Mouse (Mus musculus) WW6 (cell line): ENCODE results near the gene Crygb.

ENCODE experiments used
- DNase-seq: peaks from one replicate; pipeline ENCODE4 v3.0.0-alpha.2; 2013; ENCODE audit warnings: low read depth, low spot score

Gene Crygb

GRCm38 (mm10) chr1:65082188-65082587 lies at the start of gene Crygb:
Gene Crygb (minus strand): TSS chr1:65082288.
- DNase-seq: no peak

- no peak for DNase-seq
These were observed 49.6 kb upstream of the Crygb start for GRCm38 (mm10) chr1:65131671-65132070.

DNA sequence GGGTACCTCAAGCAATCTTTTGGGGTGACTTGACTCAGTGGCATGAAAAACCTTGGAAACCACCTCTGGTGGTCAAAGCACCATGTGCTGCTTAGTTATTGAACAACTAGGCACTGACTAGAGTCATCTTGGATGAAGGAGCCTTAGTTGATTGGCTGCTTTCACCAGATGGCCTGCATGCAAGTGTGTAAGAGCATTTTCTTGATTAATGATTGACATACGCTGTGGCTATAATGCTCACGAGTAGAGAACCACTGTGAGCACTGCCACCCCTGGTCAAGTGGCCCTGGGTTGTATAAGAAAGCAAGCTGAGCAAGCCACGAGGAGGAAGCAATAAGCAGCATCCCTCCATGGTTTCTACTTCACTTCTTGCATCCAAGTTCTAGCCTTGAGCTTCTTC lies 48.1 kb upstream of the Crygb start:
- DNase-seq: no peak

DNA sequence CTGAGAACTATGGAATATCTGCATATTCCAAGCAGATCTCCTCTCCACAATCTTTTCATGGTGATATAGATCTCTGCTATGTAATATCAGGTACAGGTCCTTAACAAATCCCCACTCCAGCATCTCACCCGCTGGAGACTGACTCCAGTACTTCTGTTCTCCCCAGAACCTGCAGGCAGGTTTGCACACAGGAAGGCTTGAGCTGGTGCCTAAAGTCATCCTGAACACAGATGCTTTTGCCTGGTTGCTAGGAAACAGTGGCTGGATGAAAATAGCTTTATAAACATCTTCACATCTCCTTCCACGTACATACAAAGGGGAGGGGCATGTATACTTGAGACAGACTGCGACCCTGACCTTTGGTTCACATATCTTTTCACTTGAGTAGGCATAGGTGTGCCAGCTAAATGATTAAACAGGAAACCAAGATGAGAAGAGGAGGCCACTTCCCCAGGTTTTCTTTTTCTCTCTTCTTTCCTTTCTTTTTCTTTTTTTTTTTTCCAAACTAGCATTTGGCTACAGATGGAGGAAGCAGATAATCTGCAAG lies 47.6 kb upstream of the Crygb start:
- DNase-seq: no peak

DNA sequence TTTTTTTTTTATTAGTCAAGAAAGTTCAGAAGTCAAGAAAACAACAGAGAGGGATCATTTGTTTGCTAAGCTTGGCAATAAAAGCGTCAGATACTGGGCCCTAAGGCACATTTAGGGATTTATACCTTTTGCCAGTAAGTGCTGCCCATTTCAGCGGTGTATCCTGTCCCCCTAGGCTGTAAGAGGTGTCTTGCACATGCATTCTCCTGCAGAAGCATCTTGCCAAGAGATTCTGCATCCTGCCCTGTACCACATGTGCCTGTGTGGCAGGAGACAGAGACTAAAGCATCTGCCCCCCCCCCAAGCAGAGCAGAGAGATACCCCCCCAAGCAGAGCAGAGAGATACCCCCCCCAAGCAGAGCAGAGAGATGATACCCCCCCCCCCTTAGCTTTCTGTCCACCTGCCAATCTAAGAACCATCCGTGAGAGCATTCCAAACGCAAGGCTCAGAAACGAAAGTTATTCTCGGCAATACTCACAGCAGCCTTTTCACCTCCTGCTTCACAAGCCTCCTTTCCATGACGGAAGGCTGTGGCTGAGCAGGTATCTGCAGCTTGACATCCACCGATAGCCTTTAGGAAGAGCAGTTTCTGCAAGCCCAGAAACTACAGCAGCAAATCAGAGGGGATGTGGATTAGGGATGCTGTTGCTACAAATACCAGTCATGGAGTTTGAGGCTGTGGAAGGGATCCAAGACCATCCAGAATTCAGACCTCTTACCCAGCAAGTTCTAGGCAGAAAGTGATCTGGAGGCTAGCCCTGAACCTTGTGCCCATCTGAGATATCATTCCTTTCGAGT lies 40.7 kb upstream of the Crygb start, which contains the start of gene D630023F18Rik:
Gene D630023F18Rik, minus strand, starts transcription at position 641 of the 799 bp plus-strand sequence.
- DNase-seq: no peak

DNA sequence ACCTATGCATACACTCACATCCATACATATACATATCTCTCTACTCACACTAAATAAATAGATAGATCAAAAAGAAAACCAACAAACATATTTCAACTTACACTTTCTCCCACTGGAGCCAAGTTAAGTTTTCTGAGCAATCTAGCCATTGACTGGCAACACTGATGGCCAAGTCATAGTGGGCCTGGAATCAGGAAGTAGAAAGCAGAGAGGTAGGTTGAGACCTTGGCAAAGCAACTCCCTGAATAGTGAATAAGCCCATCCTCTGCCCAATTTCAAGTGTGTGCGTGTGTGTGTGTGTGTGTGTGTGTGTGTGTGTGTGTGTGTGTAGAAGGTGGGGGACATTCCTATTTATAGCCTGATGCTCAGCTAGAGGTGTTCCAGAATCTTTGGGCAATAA lies 37.4 kb upstream of the Crygb start, which contains the start of gene Gm28845:
Gene Gm28845, minus strand, starts transcription at position 121 of the 400 bp plus-strand sequence.
- no peak for DNase-seq

DNA sequence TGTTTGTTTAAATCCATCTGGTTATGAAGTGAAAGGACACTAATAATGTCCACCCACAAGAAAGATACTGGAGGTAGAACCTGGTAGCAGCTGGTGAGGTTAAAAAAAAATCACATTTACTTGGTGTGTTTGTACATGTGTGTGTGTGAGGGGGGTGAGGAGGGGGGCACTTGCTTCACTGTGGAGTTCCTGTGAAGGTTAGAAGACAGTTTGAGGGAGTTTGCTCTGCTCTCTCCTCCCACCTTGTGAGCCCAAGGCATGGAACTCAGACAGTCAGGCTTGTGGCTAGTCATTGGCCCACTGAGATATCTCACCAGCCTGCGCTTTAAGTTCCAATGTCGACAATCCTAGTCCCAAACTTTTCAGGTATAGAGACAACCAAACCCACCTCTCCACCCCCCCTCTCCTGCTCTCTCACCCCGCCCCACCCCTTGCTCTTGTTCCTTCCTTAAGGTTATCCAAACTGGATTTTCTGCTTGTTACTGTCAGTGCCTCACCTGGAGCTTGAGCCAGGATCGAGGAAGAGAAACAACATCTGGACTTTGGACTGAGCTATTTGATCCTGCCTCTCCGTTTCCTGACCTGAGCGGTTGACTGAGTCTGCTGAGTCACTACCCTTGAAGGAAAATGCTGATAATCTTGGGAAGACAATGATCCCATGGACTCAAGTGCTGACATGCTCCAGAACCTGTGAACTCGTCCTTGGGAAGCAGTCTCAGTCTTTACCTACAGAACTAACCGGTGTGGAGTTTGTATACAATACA lies 36.2 kb upstream of the Crygb start:
- DNase-seq: no peak

DNA sequence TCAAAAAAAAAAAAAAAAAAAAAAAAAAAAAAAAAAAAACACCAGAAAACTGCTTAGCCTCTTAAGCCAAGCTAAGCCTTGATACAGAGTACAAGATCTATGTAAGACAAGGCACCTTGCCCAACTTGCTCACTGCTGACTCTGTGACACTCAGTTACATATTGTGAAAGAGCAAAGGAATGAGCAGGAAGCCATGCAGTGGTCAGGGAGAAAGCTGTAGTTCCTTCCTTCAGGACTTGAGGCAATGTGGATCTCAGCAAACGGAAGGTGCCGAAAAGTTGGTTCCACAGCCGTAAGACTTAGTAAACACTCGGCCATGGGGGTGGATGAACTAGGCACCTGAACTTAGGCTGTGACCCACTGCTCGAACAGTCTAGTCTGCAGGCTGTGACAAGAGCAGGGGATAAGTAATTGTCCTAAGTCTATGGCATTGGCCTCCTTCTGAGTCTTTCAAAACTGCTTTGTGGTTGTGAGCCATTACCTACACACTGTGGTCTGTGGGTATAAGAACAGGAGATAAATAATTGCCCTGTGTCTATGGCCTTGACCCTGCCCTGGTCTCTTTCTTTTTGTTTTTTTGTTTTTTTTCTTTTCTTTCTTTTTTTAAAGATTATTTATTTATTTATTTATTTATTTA lies 31.6 kb upstream of the Crygb start:
- DNase-seq: no peak

GRCm38 (mm10) chr1:65112807-65113196 lies 30.7 kb upstream of the Crygb start:
- DNase-seq: no peak

DNA sequence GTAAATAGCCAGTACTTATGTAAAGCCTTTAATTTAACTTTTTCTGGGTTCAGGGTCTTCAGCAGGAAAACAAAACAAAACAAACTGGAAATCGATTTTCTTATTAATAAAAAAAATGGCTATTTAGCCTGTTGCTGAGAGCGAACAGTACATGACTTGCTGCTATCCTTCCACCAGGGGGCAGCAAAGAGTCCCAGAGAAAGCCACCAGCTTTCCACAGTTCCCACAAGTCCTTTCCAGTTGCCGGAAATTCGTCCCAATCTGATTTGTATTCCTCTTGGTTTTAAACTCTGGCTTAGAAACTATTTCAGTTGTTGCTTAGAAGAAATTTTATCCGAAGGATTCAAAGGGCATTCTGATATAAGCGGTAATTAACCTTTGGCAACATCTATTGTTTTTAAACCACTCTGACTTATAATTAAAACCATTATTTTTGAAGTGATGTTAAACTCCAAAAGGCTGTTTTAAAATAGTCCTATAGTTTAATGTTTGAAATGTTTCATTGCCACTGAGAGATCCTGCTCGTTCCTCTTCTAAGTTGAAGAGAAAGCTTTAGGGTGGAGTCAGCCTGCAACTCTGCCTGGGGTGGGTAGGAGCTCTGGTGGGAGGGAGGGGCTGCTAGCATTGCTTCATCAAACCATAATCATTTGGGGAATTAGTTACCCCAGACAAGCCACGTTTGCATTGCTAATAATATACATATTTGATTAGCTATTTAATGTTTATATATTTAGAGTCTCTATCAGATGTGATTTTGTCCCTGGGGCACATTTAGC lies 30.1 kb upstream of the Crygb start:
- peak; percentile 55 for DNase-seq

DNA sequence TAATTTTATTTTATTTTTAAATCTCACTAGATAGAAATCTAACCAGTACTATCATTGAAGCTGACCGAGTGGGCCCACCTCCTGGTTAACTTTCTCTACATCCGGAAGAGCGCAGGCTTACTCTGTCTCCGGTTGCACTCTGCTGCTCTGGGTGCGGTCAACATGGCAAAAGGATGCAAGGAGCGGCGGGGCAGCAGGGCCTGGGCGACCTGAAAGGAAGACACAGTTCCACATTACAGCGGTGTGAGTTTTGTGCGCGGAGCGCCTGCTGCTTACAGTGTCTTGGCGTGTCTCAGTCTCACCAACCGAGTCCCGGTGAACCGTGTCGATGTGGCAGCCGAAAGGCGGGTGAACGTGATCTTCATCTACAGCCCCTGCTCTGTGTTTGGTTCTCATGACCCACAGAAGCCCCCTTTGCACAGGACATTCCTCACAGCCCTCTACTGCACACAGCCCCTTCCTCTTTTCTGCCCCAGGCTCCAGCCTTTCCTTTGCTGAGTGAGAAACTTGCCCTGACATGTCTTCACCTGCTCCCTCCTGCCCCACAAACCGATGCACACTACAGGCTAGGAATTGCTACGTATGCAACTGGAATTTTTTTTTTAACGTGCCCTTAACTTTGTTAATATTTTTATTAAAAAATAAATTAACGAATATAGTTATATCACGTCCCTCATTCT lies 27.8 kb upstream of the Crygb start:
- peak; percentile 20 for DNase-seq

GRCm38 (mm10) chr1:65109196-65109595 lies 27.1 kb upstream of the Crygb start:
- no peak for DNase-seq

- no peak for DNase-seq
These were observed 25.7 kb upstream of the Crygb start for GRCm38 (mm10) chr1:65107654-65108279.

GRCm38 (mm10) chr1:65103273-65103672 lies 21.2 kb upstream of the Crygb start, which contains the start of gene Cryga:
Gene Cryga (minus strand): TSS chr1:65103373.
- DNase-seq: no peak

DNA sequence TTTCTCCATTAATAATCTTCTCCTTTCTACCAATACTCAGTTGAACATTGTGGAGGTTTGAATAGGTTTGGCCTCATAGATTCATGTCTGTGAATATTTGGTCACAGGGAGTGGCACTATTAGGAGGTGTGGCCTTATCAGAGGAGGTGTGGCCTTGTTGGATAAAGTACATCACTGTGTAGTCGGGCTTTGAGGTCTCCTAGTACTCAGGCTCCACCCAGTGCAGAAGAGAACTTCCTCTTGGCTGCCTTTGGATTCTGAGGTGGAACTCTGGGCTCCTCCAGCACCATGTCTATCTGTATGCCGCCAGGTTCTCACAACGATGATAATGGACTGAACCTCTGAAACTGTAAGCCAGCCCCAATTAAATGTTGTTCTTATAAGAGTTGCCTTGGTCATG lies 14.9 kb upstream of the Crygb start:
- no peak for DNase-seq

DNA sequence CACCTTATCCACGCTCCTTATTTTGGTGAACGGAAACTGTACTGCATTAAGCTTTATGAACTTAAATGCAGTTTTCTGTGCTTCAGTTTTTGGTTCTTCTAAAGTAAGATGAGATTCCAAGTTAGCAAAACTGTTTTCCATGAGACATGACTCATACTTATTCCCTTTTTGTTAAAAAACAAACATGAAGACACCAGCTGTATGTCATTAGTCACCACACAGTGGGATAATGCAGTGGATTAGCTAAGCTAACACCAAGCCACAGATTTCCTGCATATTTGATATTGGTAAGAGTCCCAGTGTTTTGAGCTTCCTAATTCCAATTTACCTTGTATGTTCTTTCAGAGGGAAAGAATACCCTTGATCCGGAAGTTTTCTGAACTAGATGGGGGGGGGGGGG lies 9.5 kb upstream of the Crygb start:
- no peak for DNase-seq

DNA sequence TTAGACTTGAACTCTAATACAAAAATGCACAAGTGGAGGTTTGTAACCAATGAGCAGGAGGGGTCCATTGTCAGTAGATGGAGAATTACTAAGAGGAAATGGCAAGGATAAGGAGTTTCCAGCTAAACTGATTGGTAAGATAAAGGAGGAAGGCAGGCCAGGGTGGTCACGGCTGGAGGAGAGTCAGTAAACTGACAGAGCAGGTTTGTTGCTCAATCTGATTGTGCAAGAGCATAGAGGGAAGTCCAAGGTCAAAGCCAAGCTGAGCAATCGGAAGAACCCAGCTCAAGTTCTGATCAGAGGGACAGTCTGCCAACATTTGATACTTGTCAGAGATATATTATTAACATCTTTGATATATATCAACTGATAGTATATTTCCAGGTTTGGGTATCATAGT lies 8.3 kb upstream of the Crygb start:
- DNase-seq: no peak

GRCm38 (mm10) chr1:65088567-65089356 lies 6.7 kb upstream of the Crygb start:
- no peak for DNase-seq

- no peak for DNase-seq
These were observed 6.5 kb downstream of the Crygb start for GRCm38 (mm10) chr1:65075607-65076006.
